Comparison of ENCODE assay signal across 7 mouse cellular contexts in the genomic region with DNA sequence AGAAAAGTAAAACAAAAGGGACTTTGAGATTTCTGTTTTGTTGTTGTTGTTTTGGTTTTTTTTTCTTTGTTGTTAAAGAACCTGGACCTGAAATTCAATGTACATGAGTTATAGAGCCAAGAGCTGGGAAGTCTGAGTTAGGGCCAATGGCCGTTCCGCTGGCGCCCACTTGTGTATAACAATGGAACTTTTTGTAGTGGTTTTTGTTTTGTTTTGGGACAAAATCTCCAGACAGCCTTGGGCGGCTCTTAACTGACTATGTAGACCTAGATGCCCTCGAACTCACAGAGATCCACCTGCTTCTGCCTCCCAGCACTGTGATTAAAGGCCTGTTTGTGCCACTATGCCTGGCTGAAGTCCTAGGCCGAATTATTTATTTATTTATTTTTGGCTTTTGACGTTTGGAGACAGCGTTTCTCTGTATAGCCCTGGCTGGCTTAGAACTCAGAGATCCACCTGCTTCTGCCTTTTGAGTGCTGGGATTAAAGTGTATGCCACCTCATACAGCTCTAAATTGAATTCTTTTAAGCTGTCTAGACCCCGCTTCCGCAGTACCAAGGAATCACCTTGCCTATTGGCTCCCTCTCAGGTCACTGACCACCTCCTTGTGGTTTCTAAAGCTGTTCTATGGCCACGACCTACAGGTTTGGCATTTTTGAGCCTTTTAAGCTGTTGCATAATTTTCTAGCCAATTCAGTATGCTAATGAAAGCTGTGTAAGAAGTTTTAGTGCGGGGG. TPM values are rescaled to one million over a fixed set of nuclear protein-coding genes. Genes with fewer than 3 reads are reported as not detected.
DNase-seq lines count a peak whose midpoint lies in the region; ATAC-seq and TF ChIP-seq lines count a peak whose summit lies in the region.

No protein-coding gene starts in this region.

- H3K4me1 ChIP-seq in CH12.LX (ENCODE audit: control insufficient read depth in 1 of 2, insufficient read depth in 2 of 2) = peaks cover 9 to 16% of the 10 kb centered on the region in 2 experiments
- H3K4me1 ChIP-seq in heart, embryonic 14.5 days (ENCODE audit: control insufficient read depth in 2 of 2, insufficient read depth in 2 of 2, low read length in 2 of 2) = peaks cover 0 to 9% of the 10 kb centered on the region in 2 experiments; a peak in 1 of 4 replicates
- H3K4me1 ChIP-seq in lung, embryonic 16.5 days (replicated peaks; ENCODE audit: control insufficient read depth, insufficient read depth, low read length) = peaks cover 9% of the 10 kb centered on the region

- peaks cover 3 to 13% of the 10 kb centered on the region in 2 experiments for H3K36me3 ChIP-seq in CH12.LX (replicated peaks in 1 of 2; ENCODE audit: control insufficient read depth in 1 of 2, insufficient read depth in 1 of 2, low read length in 1 of 2)
- peaks cover 11% of the 10 kb centered on the region for H3K36me3 ChIP-seq in heart, embryonic 14.5 days (ENCODE audit: control insufficient read depth, insufficient read depth, low read length)
- peaks cover 2% of the 10 kb centered on the region; the same call in 1 of the 2 replicates for H3K36me3 ChIP-seq in lung, embryonic 16.5 days (ENCODE audit: control insufficient read depth, insufficient read depth, low read length)

- H3K27me3 ChIP-seq in CH12.LX (replicated peaks) = no peaks in the 10 kb centered on the region
- H3K27me3 ChIP-seq in heart, embryonic 14.5 days (ENCODE audit: control insufficient read depth, insufficient read depth, low read length) = no peaks in the 10 kb centered on the region
- H3K27me3 ChIP-seq in lung, embryonic 16.5 days (ENCODE audit: control insufficient read depth, insufficient read depth, low read depth, low read length) = no peaks in the 10 kb centered on the region

- peak overlapping the region; percentile 79 for H3K9ac ChIP-seq in CH12.LX (ENCODE audit: insufficient read depth, low read depth)
- peak overlapping the region; percentile 64 for H3K9ac ChIP-seq in heart, embryonic 14.5 days (ENCODE audit: low read length)
- H3K9ac ChIP-seq in lung, embryonic 16.5 days (ENCODE audit: low read length) = peak overlapping the region; percentile 61

- peak; percentile 72 for DNase-seq in CH12.LX (ENCODE audit: extremely low read depth)
- DNase-seq in ZHBTc4 (ENCODE audit: low read depth, low spot score) = peak; percentile 75
- peak; percentile 80 for DNase-seq in embryo, embryonic 11 days
- DNase-seq in kidney, postnatal 10 days = peak; percentile 77
- peak; percentile 9 for DNase-seq in retina, postnatal 7 days (ENCODE audit: low read depth, low spot score)

- peak; percentile 67 to 88 for TF ChIP-seq CTCF in CH12.LX (conservative IDR thresholded peaks at IDR 0.05 in 1 of 2, IDR thresholded peaks at IDR 0.05 in 1 of 2; ENCODE audit: low read depth in 2 of 2, low read length in 2 of 2)

- H3K4me2 ChIP-seq in CH12.LX (ENCODE audit: insufficient read depth, low read depth, poor library complexity, severe bottlenecking) = peak overlapping the region; percentile 94
- peak overlapping the region; percentile 62 for H3K4me2 ChIP-seq in heart, embryonic 14.5 days (ENCODE audit: low read length)
- H3K4me2 ChIP-seq in lung, embryonic 16.5 days (ENCODE audit: low read depth, low read length) = peak overlapping the region; percentile 53

- TF ChIP-seq RAD21 in CH12.LX (IDR thresholded peaks at IDR 0.05; ENCODE audit: low read depth, low read length) = peak; percentile 89

- in situ Hi-C loops in CH12.LX (cut with MboI; ENCODE audit: low pct_ligation_motif_present, low pct_unique_long_range_greater_than_20kb, low sequenced_read_pairs) = loop anchor here (10.0 kb wide), 2 partner anchors 222 to 412 kb away; partner anchors contain the start of gene Usp50

- dilution Hi-C loops in CH12.LX (cut with MboI; ENCODE audit: extremely low pct_ligation_motif_present, extremely low pct_unique_long_range_greater_than_20kb, low sequenced_read_pairs) = no loop called here

- WGBS in heart, embryonic 14.5 days = 39% methylated on average over 12 of the region's 12 CpGs
- WGBS in lung, embryonic 16.5 days = 36% methylated on average over 12 of the region's 12 CpGs

- no peak for TF ChIP-seq POLR2A in CH12.LX (IDR thresholded peaks at IDR 0.05; ENCODE audit: low read depth, low read length)

- no peak for ATAC-seq in heart, embryonic 14.5 days (ENCODE audit: insufficient number of reproducible peaks, insufficient read depth, low FRiP score, low read depth)
- ATAC-seq in lung, embryonic 16.5 days (ENCODE audit: low read depth) = no peak

- H3K4me3 ChIP-seq in CH12.LX (replicated peaks in 1 of 3; ENCODE audit: low read depth in 2 of 3, low read length in 2 of 3, poor library complexity in 1 of 3) = peak overlapping the region; percentile 48 to 63 (median 57)
- peak overlapping the region; percentile 37 for H3K4me3 ChIP-seq in heart, embryonic 14.5 days (ENCODE audit: control insufficient read depth in 1 of 2, insufficient read depth in 1 of 2, low read depth in 1 of 2, low read length in 2 of 2)
- H3K4me3 ChIP-seq in lung, embryonic 16.5 days (ENCODE audit: low read length) = peak overlapping the region; percentile 51

- no peak for TF ChIP-seq EP300 in CH12.LX (IDR thresholded peaks at IDR 0.05; ENCODE audit: low read length)

- H3K79me2 ChIP-seq in CH12.LX (replicated peaks; ENCODE audit: control insufficient read depth, extremely low read depth, insufficient read depth, poor library complexity, severe bottlenecking) = peaks cover 20% of the 10 kb centered on the region

- no peaks in the 10 kb centered on the region for H3K9me3 ChIP-seq in CH12.LX (replicated peaks; ENCODE audit: low read length)
- no peaks in the 10 kb centered on the region for H3K9me3 ChIP-seq in heart, embryonic 14.5 days (ENCODE audit: control insufficient read depth, low read length)
- no peaks in the 10 kb centered on the region for H3K9me3 ChIP-seq in lung, embryonic 16.5 days (ENCODE audit: control insufficient read depth, low read length)

- H3K27ac ChIP-seq in CH12.LX (ENCODE audit: insufficient read depth, low read depth) = no peak overlapping the region
- H3K27ac ChIP-seq in heart, embryonic 14.5 days (replicated peaks in 1 of 2; ENCODE audit: control insufficient read depth in 1 of 2, insufficient read depth in 1 of 2, low read depth in 2 of 2, low read length in 2 of 2) = no peak overlapping the region
- H3K27ac ChIP-seq in lung, embryonic 16.5 days (ENCODE audit: low read length) = no peak overlapping the region

TF ChIP-seq in CH12.LX, 34 proteins besides CTCF, POLR2A, EP300 and RAD21:
- TF ChIP-seq HCFC1 (IDR thresholded peaks at IDR 0.05; ENCODE audit: low read depth, low read length) = no peak
- TF ChIP-seq JUN (IDR thresholded peaks at IDR 0.05; ENCODE audit: insufficient read depth, low read depth, low read length) = no peak
- TF ChIP-seq SMC3 (IDR thresholded peaks at IDR 0.05; ENCODE audit: low read depth, low read length) = peak; percentile 64
- TF ChIP-seq NRF1 (IDR thresholded peaks at IDR 0.05; ENCODE audit: low read depth, low read length) = no peak
- TF ChIP-seq MAFK (IDR thresholded peaks at IDR 0.05; ENCODE audit: insufficient replicate concordance, low read length) = no peak
- TF ChIP-seq POLR2AphosphoS2 (IDR thresholded peaks at IDR 0.05; ENCODE audit: low read depth, low read length) = no peak
- TF ChIP-seq TBP (conservative IDR thresholded peaks at IDR 0.05; ENCODE audit: low read depth, low read length) = no peak
- TF ChIP-seq ZC3H11A (IDR thresholded peaks at IDR 0.05; ENCODE audit: low read depth, low read length) = peak; percentile 7; the same call in 1 of the 2 replicates
- TF ChIP-seq ELF1 (IDR thresholded peaks at IDR 0.05; ENCODE audit: low read depth, low read length) = peak; percentile 71
- TF ChIP-seq PAX5 (IDR thresholded peaks at IDR 0.05; ENCODE audit: low read length) = no peak

RNA-seq across cellular contexts. Expression of gene Ap4e1, which starts 1.7 kb away (rescaled TPM):
- total RNA-seq in CH12.LX (2012; rRNA removed) = 5.8 and 6.9 TPM in 2 replicates
- 9.6 and 10.9 TPM in 2 replicates for total RNA-seq in CH12.LX (2014; rRNA removed)
- polyA plus RNA-seq in CH12.LX (2012; ENCODE audit: insufficient read length, low read depth) = 9.0 and 10.0 TPM in 2 replicates
- 8.7 and 9.1 TPM in 2 replicates for polyA plus RNA-seq in heart, embryonic 14.5 days (2014; fragmentation: Nextera tagmentation; extraction: Ambion mirVana)
- 11.4 and 12.4 TPM in 2 replicates for polyA plus RNA-seq in lung, embryonic 16.5 days (2015; fragmentation: Nextera tagmentation; extraction: Ambion mirVana)

Comparison
In these comparisons a context has a peak if more than half of its experiments do, and no peak if none do; other contexts are left out.
1. DNase-seq: peak in every context shown above with its lines; median percentile 80 in embryo, embryonic 11 days; 77 in kidney, postnatal 10 days; 75 in ZHBTc4; 72 in CH12.LX; 9 in retina, postnatal 7 days.